Comparison of ENCODE assay signal across 8 mouse cellular contexts in genomic region chr13:76098116-76098492, GRCm38 (mm10). TPM values are rescaled to one million over a fixed set of nuclear protein-coding genes. Genes with fewer than 3 reads are reported as not detected.
A peak's percentile ranks its signal among the peaks of the same experiment; 100 is the strongest.
DNase-seq lines count a peak whose midpoint lies in the region; ATAC-seq and TF ChIP-seq lines count a peak whose summit lies in the region.

No protein-coding gene starts in this region.

- no peaks in the 10 kb centered on the region; the same call in 1 of the 2 replicates for H3K4me1 ChIP-seq in cerebellum, adult 2 months (ENCODE audit: control insufficient read depth, insufficient read depth, low read length)
- H3K4me1 ChIP-seq in hindbrain, embryonic 16.5 days (ENCODE audit: control insufficient read depth, insufficient read depth, low read depth, low read length): peaks cover 3% of the 10 kb centered on the region; the same call in 1 of the 2 replicates
- H3K4me1 ChIP-seq in liver, embryonic 14.5 days (replicated peaks; ENCODE audit: control insufficient read depth in 2 of 2, insufficient read depth in 2 of 2, low read length in 1 of 2): no peaks in the 10 kb centered on the region; a peak in 1 of 4 replicates
- no peaks in the 10 kb centered on the region for H3K4me1 ChIP-seq in small intestine, adult 2 months (ENCODE audit: control insufficient read depth, insufficient read depth, insufficient read length, low read length)

- H3K4me2 ChIP-seq in hindbrain, embryonic 16.5 days (ENCODE audit: low read length): peak overlapping the region; percentile 55
- peak overlapping the region; percentile 76 for H3K4me2 ChIP-seq in liver, embryonic 14.5 days (ENCODE audit: low read depth)

- peak; percentile 73 for ATAC-seq in common myeloid progenitor, adult 5-6 weeks (replicated peaks; ENCODE audit: low read depth, poor library complexity, severe bottlenecking)
- peak; percentile 87 for ATAC-seq in hindbrain, embryonic 16.5 days
- peak; percentile 80 for ATAC-seq in liver, embryonic 14.5 days (ENCODE audit: insufficient read depth)

- no peak for TF ChIP-seq CTCF in cerebellum, adult 2 months (IDR thresholded peaks at IDR 0.05; ENCODE audit: borderline replicate concordance, insufficient read depth, low read depth, low read length)
- no peak for TF ChIP-seq CTCF in liver, embryonic 14.5 days (IDR thresholded peaks at IDR 0.05; ENCODE audit: low read depth)
- TF ChIP-seq CTCF in small intestine, adult 2 months (IDR thresholded peaks at IDR 0.05; ENCODE audit: extremely low read depth, insufficient read length, insufficient replicate concordance, low read depth, low read length): no peak

- 0 out of 2 replicates have a peak, but pooled peaks have one; percentile 12 for TF ChIP-seq POLR2A in cerebellum, adult 2 months (IDR thresholded peaks at IDR 0.05; ENCODE audit: borderline replicate concordance, insufficient read depth, low read length)
- TF ChIP-seq POLR2A in small intestine, adult 2 months (IDR thresholded peaks at IDR 0.05; ENCODE audit: low read depth, low read length): no peak

- TF ChIP-seq EP300 in liver, embryonic 14.5 days (IDR thresholded peaks at IDR 0.05; ENCODE audit: low read depth): no peak

- under 1% methylated on average over 16 of the region's 16 CpGs for WGBS in cerebellum, adult 2 months
- WGBS in hindbrain, embryonic 16.5 days: 3% methylated on average over 16 of the region's 16 CpGs
- WGBS in liver, embryonic 14.5 days (ENCODE audit: insufficient replicate concordance): 2% methylated on average over 16 of the region's 16 CpGs
- WGBS in small intestine, adult 2 months: 1% methylated on average over 16 of the region's 16 CpGs

- H3K27ac ChIP-seq in cerebellum, adult 2 months (ENCODE audit: insufficient read depth, low read length): 0 out of 2 replicates have a peak overlapping the region, but pooled peaks have one; percentile 14
- peak overlapping the region; percentile 58; the same call in 1 of the 2 replicates for H3K27ac ChIP-seq in hindbrain, embryonic 16.5 days (ENCODE audit: low read depth, low read length)
- H3K27ac ChIP-seq in liver, embryonic 14.5 days: peak overlapping the region; percentile 71
- H3K27ac ChIP-seq in small intestine, adult 2 months (ENCODE audit: insufficient read depth, low read depth, low read length): peak overlapping the region; percentile 38

- H3K9me3 ChIP-seq in hindbrain, embryonic 16.5 days (ENCODE audit: control insufficient read depth, low read length): no peaks in the 10 kb centered on the region
- no peaks in the 10 kb centered on the region for H3K9me3 ChIP-seq in liver, embryonic 14.5 days (ENCODE audit: control insufficient read depth, low read length)

- no peaks in the 10 kb centered on the region for H3K36me3 ChIP-seq in hindbrain, embryonic 16.5 days (ENCODE audit: control insufficient read depth, insufficient read depth, low read length)
- H3K36me3 ChIP-seq in liver, embryonic 14.5 days (replicated peaks; ENCODE audit: control insufficient read depth, insufficient read depth, low read depth): no peaks in the 10 kb centered on the region
- H3K36me3 ChIP-seq in small intestine, adult 2 months (ENCODE audit: control insufficient read depth, insufficient read depth, low read length): no peaks in the 10 kb centered on the region

- H3K4me3 ChIP-seq in cerebellum, adult 2 months (replicated peaks; ENCODE audit: insufficient read depth, low read depth, low read length): peak overlapping the region; percentile 89
- H3K4me3 ChIP-seq in hindbrain, embryonic 16.5 days (ENCODE audit: low read length): peak overlapping the region; percentile 48
- peak overlapping the region; percentile 86 to 97 for H3K4me3 ChIP-seq in liver, embryonic 14.5 days (ENCODE audit: insufficient read depth in 1 of 2, low read depth in 2 of 2, low read length in 2 of 2)
- H3K4me3 ChIP-seq in small intestine, adult 2 months (ENCODE audit: low read depth, low read length): peak overlapping the region; percentile 78

- DNase-seq in cerebellum, adult 2 months: no peak
- DNase-seq in cerebellum, adult 9-11 months: no peak
- peak; percentile 80 for DNase-seq in 416B (ENCODE audit: low read depth)
- peak; percentile 37 to 46 (median 45) for DNase-seq in liver, embryonic 14.5 days (ENCODE audit: low read depth in 3 of 3, low spot score in 3 of 3)
- no peak for DNase-seq in layer of hippocampus, adult 8-10 months (ENCODE audit: low spot score in 2 of 2)

- no peaks in the 10 kb centered on the region for H3K27me3 ChIP-seq in cerebellum, adult 2 months (ENCODE audit: control insufficient read depth, insufficient read depth, low read length)
- H3K27me3 ChIP-seq in hindbrain, embryonic 16.5 days (replicated peaks; ENCODE audit: control insufficient read depth, insufficient read depth, low read length): no peaks in the 10 kb centered on the region
- no peaks in the 10 kb centered on the region; the same call in 1 of the 2 replicates for H3K27me3 ChIP-seq in liver, embryonic 14.5 days (ENCODE audit: control insufficient read depth, insufficient read depth, low read length)
- H3K27me3 ChIP-seq in small intestine, adult 2 months (ENCODE audit: control insufficient read depth, insufficient read depth, low read length): no peaks in the 10 kb centered on the region

- H3K9ac ChIP-seq in hindbrain, embryonic 16.5 days (ENCODE audit: low read depth, low read length): peak overlapping the region; percentile 64
- peak overlapping the region; percentile 79 for H3K9ac ChIP-seq in liver, embryonic 14.5 days (replicated peaks)

RNA-seq across cellular contexts. Expression of gene Arsk, which starts 0.4 kb away (rescaled TPM):
- 5.6 TPM in 2 replicates for polyA plus RNA-seq in cerebellum, adult 2 months (2012; rRNA removed)
- 14.1 and 15.0 TPM in 2 replicates for total RNA-seq in common myeloid progenitor, adult 5-6 weeks (2017)
- polyA plus RNA-seq in hindbrain, embryonic 16.5 days (2015; fragmentation: Nextera tagmentation; extraction: Ambion mirVana): 4.7 and 5.2 TPM in 2 replicates
- 1.2 and 1.5 TPM in 2 replicates for polyA plus RNA-seq in liver, embryonic 14.5 days (2012; rRNA removed)
- 2.6 and 3.0 TPM in 2 replicates for polyA plus RNA-seq in liver, embryonic 14.5 days (2014; fragmentation: Nextera tagmentation; extraction: Ambion mirVana)
- polyA plus RNA-seq in small intestine, adult 2 months (2012; rRNA removed): 0.93 and 1.2 TPM in 2 replicates
- total RNA-seq in layer of hippocampus, adult 8-10 months (2022): 10 to 100 TPM in 3 of 4 experiments, 1 to 10 TPM in 1; 7.7 to 11.5 (median 10.8) TPM

RNA-seq across cellular contexts. Expression of gene Ttc37, which starts 0.4 kb away (rescaled TPM):
- polyA plus RNA-seq in cerebellum, adult 2 months (2012; rRNA removed): 15.0 and 17.3 TPM in 2 replicates
- total RNA-seq in common myeloid progenitor, adult 5-6 weeks (2017): 44.8 and 56.8 TPM in 2 replicates
- polyA plus RNA-seq in hindbrain, embryonic 16.5 days (2015; fragmentation: Nextera tagmentation; extraction: Ambion mirVana): 7.7 and 9.2 TPM in 2 replicates
- polyA plus RNA-seq in liver, embryonic 14.5 days (2012; rRNA removed): 3.2 and 4.0 TPM in 2 replicates
- polyA plus RNA-seq in liver, embryonic 14.5 days (2014; fragmentation: Nextera tagmentation; extraction: Ambion mirVana): 5.0 and 6.4 TPM in 2 replicates
- 2.8 and 4.5 TPM in 2 replicates for polyA plus RNA-seq in small intestine, adult 2 months (2012; rRNA removed)
- 10 to 100 TPM; 17.4 to 26.8 (median 21.7) TPM for total RNA-seq in layer of hippocampus, adult 8-10 months (2022)

RNA-seq across cellular contexts. Expression of gene Gpr150, which starts 41.3 kb away (rescaled TPM):
- polyA plus RNA-seq in cerebellum, adult 2 months (2012; rRNA removed): 3.4 and 3.6 TPM in 2 replicates
- total RNA-seq in common myeloid progenitor, adult 5-6 weeks (2017): 0.05 TPM in 1 of 2 replicates, not detected in the other
- 4.2 and 5.2 TPM in 2 replicates for polyA plus RNA-seq in hindbrain, embryonic 16.5 days (2015; fragmentation: Nextera tagmentation; extraction: Ambion mirVana)
- 1.7 TPM in 2 replicates for polyA plus RNA-seq in liver, embryonic 14.5 days (2012; rRNA removed)
- polyA plus RNA-seq in liver, embryonic 14.5 days (2014; fragmentation: Nextera tagmentation; extraction: Ambion mirVana): 2.0 and 2.3 TPM in 2 replicates
- polyA plus RNA-seq in small intestine, adult 2 months (2012; rRNA removed): 0.05 TPM in 1 of 2 replicates, not detected in the other
- total RNA-seq in layer of hippocampus, adult 8-10 months (2022): 1 to 10 TPM; 2.2 to 2.9 (median 2.6) TPM

Comparison
In these comparisons a context has a peak if more than half of its experiments do, and no peak if none do; other contexts are left out.
1. DNase-seq: peak in 416B (single experiment) and liver, embryonic 14.5 days (3 of 3); none in cerebellum, adult 2 months (0 of 2), cerebellum, adult 9-11 months (single experiment) and layer of hippocampus, adult 8-10 months (0 of 2).
2. H3K27ac ChIP-seq: peak in every context shown above with its lines; median percentile 71 in liver, embryonic 14.5 days; 58 in hindbrain, embryonic 16.5 days; 38 in small intestine, adult 2 months; 14 in cerebellum, adult 2 months.
3. Peak in every context shown above with its lines, with median percentiles within 50 percentile points of each other: H3K4me3 ChIP-seq and ATAC-seq.